Mouse (Mus musculus) stomach, postnatal 0 days (tissue): ENCODE data around the gene Mamstr.

Experiments
- CTCF ChIP-seq: IDR thresholded peaks from 2 replicates; pipeline ENCODE4 v1.5.1; 2016; ENCODE audit warnings: antibody characterized with exemption, low read depth, mild to moderate bottlenecking, moderate library complexity
- EP300 ChIP-seq: optimal IDR thresholded peaks from 2 replicates; pipeline ENCODE3; 2016; ENCODE audit warnings: antibody characterized with exemption

DNA sequence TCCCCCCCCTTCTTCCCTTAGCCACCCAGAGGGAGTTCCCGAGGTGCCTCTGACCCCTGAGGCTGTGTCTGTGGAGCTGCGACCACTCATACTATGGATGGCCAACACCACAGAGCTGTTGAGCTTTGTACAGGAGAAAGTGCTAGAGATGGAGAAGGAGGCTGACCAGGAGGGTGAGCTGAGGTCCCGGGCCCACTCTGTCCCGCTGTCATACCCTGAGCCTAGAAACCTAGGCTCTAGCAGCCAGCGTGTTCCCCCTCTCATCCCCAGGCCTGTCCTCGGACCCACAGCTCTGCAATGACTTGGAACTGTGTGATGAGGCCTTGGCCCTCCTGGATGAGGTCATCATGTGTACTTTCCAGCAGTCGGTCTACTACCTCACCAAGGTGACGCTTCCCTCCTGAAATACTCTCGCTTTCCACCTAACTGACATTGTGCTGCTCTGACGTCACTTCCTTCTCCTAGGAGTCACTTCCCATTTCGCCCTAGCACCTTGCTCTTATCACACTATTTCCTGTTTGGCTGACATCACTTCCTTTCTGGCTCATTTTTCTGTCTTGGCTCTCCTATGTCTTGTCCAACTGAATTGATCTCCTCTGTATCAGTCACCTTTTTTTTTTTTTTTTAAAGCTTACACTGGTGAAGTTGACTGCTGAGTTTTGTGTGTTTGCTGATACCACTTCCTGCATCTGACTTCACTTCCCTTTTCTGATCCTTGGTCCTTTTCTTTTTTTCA lies 4.7 kb upstream of the Mamstr start:
- TF ChIP-seq CTCF (no peak), EP300 (no peak)
